11 mouse cellular contexts compared by ENCODE assay signal in genomic region chr9:104457635-104458034, GRCm38 (mm10).
DNase-seq lines count a peak whose midpoint lies in the region; ATAC-seq and TF ChIP-seq lines count a peak whose summit lies in the region.
"Had no signal": no experiment of that assay in that cellular context is flagged by ENCODE, and none has a peak within 500 bp of the region (broad histone marks: within the 10 kb centered on the region; RNA-seq: fewer than 3 reads in every experiment).

No protein-coding gene starts in this region.

- TF ChIP-seq CTCF in forebrain, postnatal 0 days (IDR thresholded peaks at IDR 0.05; ENCODE audit: low read depth) = peak; percentile 47

- H3K4me1 ChIP-seq in forebrain, postnatal 0 days (ENCODE audit: insufficient read depth) = no peaks in the 10 kb centered on the region
- H3K4me1 ChIP-seq in forebrain, embryonic 15.5 days = no peaks in the 10 kb centered on the region
- H3K4me1 ChIP-seq: hindbrain, embryonic 10.5 days; liver, embryonic 15.5 days had no signal

- ATAC-seq in forebrain, postnatal 0 days = no peak
- no peak for ATAC-seq in forebrain, embryonic 15.5 days (replicated peaks)

- H3K36me3 ChIP-seq in forebrain, postnatal 0 days (ENCODE audit: insufficient read depth) = no peaks in the 10 kb centered on the region
- no peaks in the 10 kb centered on the region for H3K36me3 ChIP-seq in forebrain, embryonic 15.5 days
- H3K36me3 ChIP-seq: hindbrain, embryonic 10.5 days; liver, embryonic 15.5 days had no signal

- 42% methylated on average over 4 of the region's 4 CpGs for WGBS in forebrain, postnatal 0 days
- 43% methylated on average over 4 of the region's 4 CpGs for WGBS in forebrain, embryonic 15.5 days

- H3K27me3 ChIP-seq in forebrain, postnatal 0 days (ENCODE audit: insufficient read depth, low read length) = no peaks in the 10 kb centered on the region
- no peaks in the 10 kb centered on the region for H3K27me3 ChIP-seq in forebrain, embryonic 15.5 days
- H3K27me3 ChIP-seq: liver, embryonic 15.5 days had no signal

- no peak overlapping the region for H3K4me3 ChIP-seq in forebrain, postnatal 0 days (ENCODE audit: low read depth, low read length)
- no peak overlapping the region for H3K4me3 ChIP-seq in forebrain, embryonic 15.5 days
- H3K4me3 ChIP-seq: hindbrain, embryonic 10.5 days; liver, embryonic 15.5 days had no signal

- no peak overlapping the region for H3K9ac ChIP-seq in forebrain, postnatal 0 days
- H3K9ac ChIP-seq in forebrain, embryonic 15.5 days (replicated peaks) = no peak overlapping the region
- H3K9ac ChIP-seq: liver, embryonic 15.5 days had no signal

- H3K27ac ChIP-seq in forebrain, postnatal 0 days (ENCODE audit: low read depth, low read length) = no peak overlapping the region
- H3K27ac ChIP-seq in forebrain, embryonic 15.5 days (replicated peaks) = no peak overlapping the region
- H3K27ac ChIP-seq: hindbrain, embryonic 10.5 days; liver, embryonic 15.5 days had no signal

- H3K4me2 ChIP-seq in forebrain, postnatal 0 days (ENCODE audit: low read depth) = no peak overlapping the region
- H3K4me2 ChIP-seq in forebrain, embryonic 15.5 days (replicated peaks) = no peak overlapping the region
- H3K4me2 ChIP-seq: liver, embryonic 15.5 days had no signal

- no peaks in the 10 kb centered on the region for H3K9me3 ChIP-seq in forebrain, postnatal 0 days (ENCODE audit: low read length)
- no peaks in the 10 kb centered on the region for H3K9me3 ChIP-seq in forebrain, embryonic 15.5 days
- H3K9me3 ChIP-seq: hindbrain, embryonic 10.5 days; liver, embryonic 15.5 days had no signal

- no peak for DNase-seq in forebrain, postnatal 0 days
- peak; percentile 9 for DNase-seq in left cerebral cortex, adult 11 months (ENCODE audit: low spot score)
- no peak for DNase-seq in left cerebral cortex, adult 8-10 months (ENCODE audit: low spot score in 2 of 2)
- DNase-seq in 3T3-L1 (ENCODE audit: low read depth, low spot score) = peak; percentile 21
- DNase-seq in embryo, embryonic 10.5 days (ENCODE audit: low spot score) = peak; percentile 12
- no peak for DNase-seq in cerebellum, adult 11-12 months
- no peak for DNase-seq in urinary bladder, postnatal 36 days (ENCODE audit: low spot score in 2 of 2)
- DNase-seq: kidney, postnatal 4 days had no signal

Comparison
In these comparisons a context has a peak if more than half of its experiments do, and no peak if none do; other contexts are left out.
1. DNase-seq: peak in left cerebral cortex, adult 11 months (single experiment), 3T3-L1 (single experiment) and embryo, embryonic 10.5 days (single experiment); none in forebrain, postnatal 0 days (single experiment), left cerebral cortex, adult 8-10 months (0 of 2), cerebellum, adult 11-12 months (single experiment) and urinary bladder, postnatal 36 days (0 of 2).